Mouse (Mus musculus): ENCODE data around the gene Caln1.

DNA sequence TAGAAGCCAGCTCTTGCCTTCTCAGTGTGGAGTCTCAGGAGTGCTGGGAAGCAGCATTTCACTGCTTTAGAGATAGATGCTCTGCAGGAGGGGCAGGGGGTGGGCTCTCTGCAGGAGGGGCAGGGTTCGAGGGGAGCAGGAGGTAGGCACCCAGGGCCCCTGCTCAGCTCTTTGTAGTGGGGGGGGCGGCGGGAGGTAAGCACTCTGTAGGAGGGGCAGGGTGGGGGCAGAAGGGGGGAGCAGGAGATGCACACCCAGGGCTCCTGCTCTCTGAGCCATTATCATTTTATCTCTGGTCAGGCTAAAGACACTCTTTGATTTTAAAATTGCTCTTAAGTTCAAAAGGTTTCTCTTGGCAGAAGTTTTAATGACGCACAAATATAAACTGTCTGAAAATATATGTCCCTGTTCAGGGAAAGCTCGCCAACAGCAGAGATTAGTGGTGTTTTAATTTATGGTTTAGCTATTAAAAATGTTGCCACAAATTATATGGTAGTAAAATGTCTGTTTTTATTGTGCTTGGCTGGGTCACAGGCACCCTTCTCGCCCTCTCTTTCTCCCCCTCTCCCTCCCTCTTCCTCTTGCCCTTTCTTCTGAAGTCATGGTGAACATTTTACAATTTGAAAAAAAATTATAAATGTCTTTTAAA lies 41.5 kb upstream of the Caln1 start:
- TF ChIP-seq EP300 (IDR thresholded peaks at IDR 0.05) (no peak), CTCF (IDR thresholded peaks at IDR 0.05) (no peak)
